Mouse (Mus musculus) neural tube, embryonic 11.5 days (tissue): Measurements from ENCODE around the gene 4930535I16Rik. TPM values are rescaled to one million over a fixed set of nuclear protein-coding genes. Genes with fewer than 3 reads are reported as not detected.
A peak's percentile ranks its signal among the peaks of the same experiment; 100 is the strongest.

Source experiments
- ATAC-seq: fragments of 200-750 bp; cut with Nextera tagmentation; 2 replicates; pipeline ENCODE4 v1.8.0; 2017; ENCODE audit warnings: moderate number of reproducible peaks, mild to moderate bottlenecking, moderate TSS enrichment, moderate library complexity; ENCODE audit not compliant: insufficient read depth, low FRiP score, low TSS enrichment
- DNase-seq: peaks from one replicate; pipeline ENCODE4 v3.0.0-alpha.2; 2015; ENCODE audit warnings: low spot score
- H3K27ac ChIP-seq: fragments of 300-500 bp; sonication (generic); 2 replicates; pipeline ENCODE4 v1.5.1; 2014; ENCODE audit warnings: low read depth, mild to moderate bottlenecking, low read length
- H3K27me3 ChIP-seq: fragments of 300-500 bp; sonication (generic); 2 replicates; pipeline ENCODE4 v1.6.1; 2014; ENCODE audit warnings: mild to moderate bottlenecking, low read length, mixed read lengths; ENCODE audit not compliant: control insufficient read depth, insufficient read depth
- H3K36me3 ChIP-seq: fragments of 300-500 bp; sonication (generic); 2 replicates; pipeline ENCODE4 v1.6.1; 2014; ENCODE audit warnings: mild to moderate bottlenecking, low read length, moderate library complexity, mixed read lengths; ENCODE audit not compliant: control insufficient read depth, insufficient read depth
- H3K4me1 ChIP-seq: fragments of 300-500 bp; sonication (generic); 2 replicates; pipeline ENCODE4 v1.6.1; 2014; ENCODE audit warnings: low read length, mixed read lengths; ENCODE audit not compliant: control insufficient read depth, insufficient read depth
- H3K4me2 ChIP-seq: fragments of 300-500 bp; sonication (generic); 2 replicates; pipeline ENCODE4 v1.6.1; 2014; ENCODE audit warnings: low read depth, mild to moderate bottlenecking, moderate library complexity
- H3K4me3 ChIP-seq: fragments of 300-500 bp; sonication (generic); 2 replicates; pipeline ENCODE4 v1.5.1; 2014; ENCODE audit warnings: low read depth, low read length
- H3K9ac ChIP-seq: fragments of 300-500 bp; sonication (generic); 2 replicates; pipeline ENCODE4 v1.6.1; 2014; ENCODE audit warnings: mild to moderate bottlenecking, low read length
- H3K9me3 ChIP-seq: fragments of 300-500 bp; sonication (generic); 2 replicates; pipeline ENCODE4 v1.6.1; 2016; ENCODE audit warnings: low read length; ENCODE audit not compliant: control insufficient read depth
- WGBS: fragments of 180-500 bp; shearing (Covaris S2); extraction: QIAGEN DNeasy Blood & Tissue Kit; methylation state at CpG from one replicate; pipeline ENCODE4 v1.1.7; 2014; 5-methylcytosine and 5-hydroxymethylcytosine counted together
- polyA plus RNA-seq: library from polyadenylated mRNA; unstranded; fragments of >200 nt; fragmentation: Nextera tagmentation; extraction: Ambion mirVana; gene quantifications from 2 replicates; pipeline ENCODE4 v1.2.1, GENCODE M21; 2014

Gene 4930535I16Rik
- not detected in 2 replicates for polyA plus RNA-seq

- H3K9ac ChIP-seq: peak within 1 kb of the TSS; percentile 87
Observed at GRCm38 (mm10) chr4:123917548-123918140, at the start of gene 4930535I16Rik. 4930535I16Rik (minus strand) TSS chr4:123918022.

DNA sequence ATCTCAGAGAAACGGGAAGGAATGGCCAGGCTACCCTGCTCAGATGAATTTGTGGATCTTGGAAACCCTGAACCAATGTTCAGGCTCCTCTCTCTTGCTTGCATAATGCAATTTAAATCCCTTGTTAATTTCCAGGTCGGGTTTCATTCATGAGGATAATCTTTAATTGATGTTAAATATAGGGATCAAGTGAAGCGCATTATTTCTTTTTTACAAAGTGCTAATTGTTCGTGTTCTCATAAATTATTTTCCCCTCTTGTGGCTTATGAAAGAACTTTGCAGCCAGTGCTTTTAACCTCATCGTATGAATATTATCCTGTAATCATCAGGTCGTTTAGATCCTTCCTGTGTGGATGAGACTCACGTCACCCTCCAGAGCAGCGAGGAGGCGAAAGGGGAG lies 44.9 kb upstream of the 4930535I16Rik start:
- H3K4me2 ChIP-seq: no peak overlapping the region
- H3K36me3 ChIP-seq: no peaks in the 10 kb centered on the region
- ATAC-seq: no peak
- H3K4me1 ChIP-seq: no peaks in the 10 kb centered on the region
- no peak overlapping the region for H3K4me3 ChIP-seq
- no peaks in the 10 kb centered on the region for H3K27me3 ChIP-seq
- no peaks in the 10 kb centered on the region for H3K9me3 ChIP-seq
- no peak for DNase-seq
- H3K9ac ChIP-seq: no peak overlapping the region
- no peak overlapping the region for H3K27ac ChIP-seq
- 74% methylated on average over 9 of the region's 9 CpGs for WGBS

More at GRCm38 (mm10) chr4:123917548-123918140, at the start of gene 4930535I16Rik:
- Histone ChIP-seq H3K36me3 (peaks cover 5% of the 10 kb centered on the region; the same call in 1 of the 2 replicates), H3K27ac (peak within 1 kb of the TSS; percentile 70), H3K4me3 (peak within 1 kb of the TSS; percentile 94), H3K27me3 (no peaks in the 10 kb centered on the region), H3K4me2 (peak within 1 kb of the TSS; percentile 91), H3K9me3 (no peaks in the 10 kb centered on the region), H3K4me1 (peaks cover 14% of the 10 kb centered on the region)
- WGBS: 0% methylated on average over 47 of the region's 63 CpGs
- peak; percentile 39 for ATAC-seq
- DNase-seq: no peak

DNA sequence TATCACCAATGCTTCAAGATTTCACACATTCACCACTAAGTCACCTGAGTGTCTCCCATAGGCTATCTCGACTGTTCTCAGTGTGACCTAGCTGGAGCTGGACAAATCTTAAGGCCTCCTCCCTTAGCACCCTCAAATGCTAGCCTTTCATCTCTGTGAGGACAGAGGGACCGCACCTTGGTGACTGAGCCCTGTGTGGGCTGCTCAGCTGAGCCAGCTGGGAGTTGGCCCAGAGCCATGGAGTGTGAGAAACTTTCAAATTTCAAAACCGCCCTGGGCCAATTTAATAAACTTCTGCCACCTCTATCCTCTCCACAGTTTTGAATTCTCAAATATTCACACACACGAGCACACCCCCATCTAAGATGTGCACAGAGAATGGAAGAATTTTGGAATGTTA lies 43.1 kb upstream of the 4930535I16Rik start:
- DNase-seq: no peak
- ATAC-seq: no peak
- no peak overlapping the region for H3K27ac ChIP-seq

DNA sequence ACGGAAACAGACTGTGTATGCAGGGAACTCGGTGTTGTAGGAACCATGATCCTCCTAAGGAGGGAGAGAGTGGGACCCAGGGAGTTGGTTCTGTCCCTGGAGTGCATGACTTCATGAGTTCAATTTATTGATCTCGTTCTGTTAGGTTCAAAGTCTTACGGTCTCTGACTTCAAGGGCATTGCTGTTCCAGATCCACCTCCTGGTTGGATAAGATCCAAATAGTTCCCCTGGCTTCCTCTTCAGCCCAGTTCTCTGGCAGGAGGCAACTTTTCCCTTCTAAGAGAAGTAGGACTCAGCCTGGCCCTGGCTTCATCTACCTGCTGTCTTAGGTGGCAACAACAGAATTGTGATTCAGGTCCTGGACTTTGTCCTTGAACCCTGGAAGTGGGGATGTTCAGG lies 40.1 kb upstream of the 4930535I16Rik start:
- WGBS: 72% methylated on average over 4 of the region's 4 CpGs
- ATAC-seq: no peak
- Histone ChIP-seq H3K36me3 (no peaks in the 10 kb centered on the region), H3K4me1 (no peaks in the 10 kb centered on the region), H3K27ac (no peak overlapping the region), H3K9ac (no peak overlapping the region), H3K9me3 (no peaks in the 10 kb centered on the region), H3K27me3 (no peaks in the 10 kb centered on the region), H3K4me2 (no peak overlapping the region), H3K4me3 (no peak overlapping the region)
- DNase-seq: no peak

More for the DNA sequence above, 43.1 kb upstream of the 4930535I16Rik start:
- H3K4me3 ChIP-seq: no peak overlapping the region
- no peak overlapping the region for H3K9ac ChIP-seq
- 77% methylated on average over 4 of the region's 4 CpGs for WGBS
- no peaks in the 10 kb centered on the region for H3K36me3 ChIP-seq
- no peak overlapping the region for H3K4me2 ChIP-seq
- H3K27me3 ChIP-seq: no peaks in the 10 kb centered on the region
- H3K9me3 ChIP-seq: no peaks in the 10 kb centered on the region
- H3K4me1 ChIP-seq: no peaks in the 10 kb centered on the region

- DNase-seq (no peak), ATAC-seq (0 out of 2 replicates have a peak, but pooled peaks have one; percentile 9)
- H3K4me2 ChIP-seq: no peak overlapping the region
- no peak overlapping the region for H3K27ac ChIP-seq
- H3K9ac ChIP-seq: no peak overlapping the region
- H3K27me3 ChIP-seq: no peaks in the 10 kb centered on the region
- H3K9me3 ChIP-seq: no peaks in the 10 kb centered on the region
- WGBS: 42% methylated on average over 4 of the region's 4 CpGs
- H3K36me3 ChIP-seq: no peaks in the 10 kb centered on the region
- no peaks in the 10 kb centered on the region for H3K4me1 ChIP-seq
- no peak overlapping the region for H3K4me3 ChIP-seq
Observed at GRCm38 (mm10) chr4:123957492-123957808, 39.6 kb upstream of the 4930535I16Rik start.

DNA sequence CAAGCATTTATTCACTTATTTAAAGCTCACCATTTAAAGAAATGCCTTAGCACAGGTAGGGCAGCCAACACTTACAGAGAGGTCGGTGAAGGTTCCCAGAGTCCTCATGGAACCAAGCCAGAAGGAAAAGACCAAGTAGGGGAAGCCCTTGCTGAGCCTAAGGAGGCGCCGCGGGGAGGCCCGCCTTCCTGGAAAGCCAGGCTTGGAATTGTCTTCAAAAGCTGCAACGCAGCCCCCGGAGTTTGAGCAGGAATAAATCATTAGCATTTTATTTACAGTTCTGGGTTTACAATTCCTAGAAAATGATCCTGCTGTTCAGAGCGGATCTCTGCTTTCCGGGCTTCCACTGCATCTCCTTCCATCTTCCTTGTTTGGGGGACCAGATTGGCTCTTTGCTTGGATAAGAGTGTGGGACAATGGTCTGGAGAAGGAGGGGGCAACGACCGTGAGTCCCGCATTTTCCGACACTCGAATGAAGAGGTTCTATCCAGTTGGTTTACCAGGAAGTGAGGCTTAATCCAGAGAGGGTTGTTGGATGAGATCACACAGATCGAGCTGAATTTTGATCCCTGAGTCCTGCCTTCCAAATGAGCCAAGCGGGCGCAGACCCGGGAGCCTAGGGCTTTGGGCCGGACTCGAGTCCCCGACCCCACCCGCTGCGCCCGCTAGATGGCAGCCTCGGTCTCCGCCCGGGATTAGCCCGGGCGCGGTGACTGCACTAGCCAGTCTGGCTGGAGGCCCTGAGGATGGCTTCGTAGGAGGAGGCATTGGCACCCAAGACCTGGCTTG lies 39.1 kb upstream of the 4930535I16Rik start:
- Histone ChIP-seq H3K9ac (no peak overlapping the region), H3K4me3 (no peak overlapping the region), H3K4me2 (0 out of 2 replicates have a peak overlapping the region, but pooled peaks have one; percentile 1), H3K36me3 (no peaks in the 10 kb centered on the region), H3K27me3 (no peaks in the 10 kb centered on the region), H3K9me3 (no peaks in the 10 kb centered on the region), H3K4me1 (no peaks in the 10 kb centered on the region), H3K27ac (no peak overlapping the region)
- WGBS: 8% methylated on average over 31 of the region's 31 CpGs
- ATAC-seq (peak; percentile 55; the same call in 1 of the 2 replicates), DNase-seq (peak; percentile 91)

GRCm38 (mm10) chr4:123952059-123952458 lies 34.2 kb upstream of the 4930535I16Rik start:
- WGBS: 59% methylated on average over 8 of the region's 8 CpGs
- Histone ChIP-seq H3K27me3 (no peaks in the 10 kb centered on the region), H3K4me1 (no peaks in the 10 kb centered on the region), H3K4me3 (no peak overlapping the region), H3K4me2 (no peak overlapping the region), H3K27ac (no peak overlapping the region), H3K9ac (no peak overlapping the region), H3K36me3 (no peaks in the 10 kb centered on the region), H3K9me3 (no peaks in the 10 kb centered on the region)
- DNase-seq: no peak
- ATAC-seq: no peak

DNA sequence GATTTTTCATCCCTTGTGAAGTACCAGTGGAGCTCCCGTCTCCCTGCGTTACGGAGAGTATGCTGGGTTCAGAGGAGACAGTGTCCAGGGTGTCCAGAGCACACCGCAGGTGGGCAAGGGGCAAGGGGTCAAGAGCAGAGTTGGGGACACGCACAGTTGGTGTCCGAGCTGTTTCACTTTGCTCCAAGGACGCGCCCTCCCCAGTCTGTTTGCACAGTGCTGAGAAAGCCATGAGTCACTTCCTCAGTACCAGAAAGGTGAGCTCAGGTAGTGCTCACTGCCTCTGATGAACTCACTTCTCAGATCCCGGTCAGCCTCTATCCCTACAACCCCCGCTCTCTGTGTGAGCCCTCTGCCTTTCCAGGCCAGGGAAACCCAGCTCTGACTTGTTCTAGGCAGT lies 31.8 kb upstream of the 4930535I16Rik start:
- H3K27me3 ChIP-seq: no peaks in the 10 kb centered on the region
- H3K4me2 ChIP-seq: no peak overlapping the region
- H3K9ac ChIP-seq: no peak overlapping the region
- no peak overlapping the region for H3K4me3 ChIP-seq
- H3K4me1 ChIP-seq: no peaks in the 10 kb centered on the region
- no peak for DNase-seq
- no peak overlapping the region for H3K27ac ChIP-seq
- WGBS: 76% methylated on average over 10 of the region's 10 CpGs
- no peaks in the 10 kb centered on the region for H3K9me3 ChIP-seq
- H3K36me3 ChIP-seq: no peaks in the 10 kb centered on the region
- no peak for ATAC-seq

- no peak overlapping the region for H3K27ac ChIP-seq
- H3K36me3 ChIP-seq: no peaks in the 10 kb centered on the region
- H3K4me2 ChIP-seq: no peak overlapping the region
- no peaks in the 10 kb centered on the region for H3K9me3 ChIP-seq
- no peaks in the 10 kb centered on the region for H3K4me1 ChIP-seq
- ATAC-seq (no peak), DNase-seq (no peak)
- no peak overlapping the region for H3K9ac ChIP-seq
- no peaks in the 10 kb centered on the region for H3K27me3 ChIP-seq
- WGBS: 80% methylated on average over 6 of the region's 6 CpGs
- H3K4me3 ChIP-seq: no peak overlapping the region
Observed at GRCm38 (mm10) chr4:123948901-123949300, 31.1 kb upstream of the 4930535I16Rik start.
